Mouse (Mus musculus): ENCODE measurements around the gene Dnajb12. TPM values are rescaled to one million over a fixed set of nuclear protein-coding genes. Genes with fewer than 3 reads are reported as not detected.

Dnajb12 gene
- total and polyA plus RNA-seq, 3 experiments: 13.9 to 35.9 (median 21.5) TPM

GRCm38 (mm10) chr10:59918111-59918510 is 38.8 kb downstream of the Dnajb12 start (continued):
- TF ChIP-seq JUN (IDR thresholded peaks at IDR 0.05; ENCODE audit: insufficient read depth, low read depth, low read length) (0 out of 2 replicates have a peak, but pooled peaks have one; percentile 8), ZC3H11A (IDR thresholded peaks at IDR 0.05; ENCODE audit: low read depth, low read length) (no peak), MAFK (IDR thresholded peaks at IDR 0.05; ENCODE audit: insufficient replicate concordance, low read length) (no peak), MAX (IDR thresholded peaks at IDR 0.05; ENCODE audit: low read length) (no peak), ZMIZ1 (IDR thresholded peaks at IDR 0.05; ENCODE audit: low read depth, low read length) (no peak), E2F4 (IDR thresholded peaks at IDR 0.05; ENCODE audit: insufficient replicate concordance, low read depth, low read length) (no peak), NRF1 (IDR thresholded peaks at IDR 0.05; ENCODE audit: low read depth, low read length) (no peak)

DNA sequence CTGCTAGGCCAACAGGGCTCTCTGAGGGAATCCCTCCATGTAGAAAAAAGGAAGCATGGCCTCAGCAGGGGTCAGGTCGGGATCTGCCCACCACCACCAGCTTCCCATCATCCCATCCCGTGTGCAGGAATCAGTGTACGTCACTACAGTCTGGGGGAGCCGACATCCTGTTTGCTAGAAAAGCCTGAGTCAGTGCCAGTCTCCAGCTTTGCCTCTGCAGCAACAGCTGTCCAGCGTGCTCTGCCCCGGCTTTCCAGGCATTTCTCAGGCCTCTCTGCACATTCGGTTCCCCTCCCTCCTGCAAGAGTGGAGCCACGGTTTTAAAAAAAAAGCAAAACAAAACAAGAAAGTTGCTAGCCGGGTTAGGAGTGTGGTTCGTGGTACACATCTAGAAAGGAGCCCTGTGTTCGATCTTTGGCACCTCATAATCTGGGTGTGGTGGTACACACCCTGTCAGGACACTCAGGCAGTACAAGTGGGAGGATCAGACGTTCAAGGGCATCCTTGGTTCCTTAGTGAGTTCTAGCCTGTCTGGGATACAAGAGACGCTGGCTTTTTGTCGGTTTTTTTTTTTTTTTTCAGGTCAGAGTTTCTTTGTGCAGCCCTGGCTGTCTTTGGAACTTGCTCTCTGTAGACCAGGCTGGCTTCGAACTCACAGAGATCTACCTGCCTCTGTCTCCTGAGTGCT is 40.3 kb downstream of the Dnajb12 start:
- Histone ChIP-seq H3K27me3 (replicated peaks) (no peaks in the 10 kb centered on the region), H3K4me1 (ENCODE audit: control insufficient read depth in 1 of 2, insufficient read depth in 2 of 2) (peaks cover 13 to 50% of the 10 kb centered on the region in 2 experiments), H3K4me3 (replicated peaks in 1 of 3; ENCODE audit: low read depth in 2 of 3, low read length in 2 of 3, poor library complexity in 1 of 3) (no peak overlapping the region), H3K9ac (ENCODE audit: insufficient read depth, low read depth) (no peak overlapping the region), H3K36me3 (replicated peaks in 1 of 2; ENCODE audit: control insufficient read depth in 1 of 2, insufficient read depth in 1 of 2, low read length in 1 of 2) (no peaks in the 10 kb centered on the region), H3K4me2 (ENCODE audit: insufficient read depth, low read depth, poor library complexity, severe bottlenecking) (no peak overlapping the region), H3K79me2 (replicated peaks; ENCODE audit: control insufficient read depth, extremely low read depth, insufficient read depth, poor library complexity, severe bottlenecking) (no peaks in the 10 kb centered on the region), H3K27ac (ENCODE audit: insufficient read depth, low read depth) (no peak overlapping the region), H3K9me3 (replicated peaks; ENCODE audit: low read length) (no peaks in the 10 kb centered on the region)
- dilution Hi-C loops (cut with MboI; ENCODE audit: extremely low pct_ligation_motif_present, extremely low pct_unique_long_range_greater_than_20kb, low sequenced_read_pairs): no loop called here
- in situ Hi-C loops (cut with MboI; ENCODE audit: low pct_ligation_motif_present, low pct_unique_long_range_greater_than_20kb, low sequenced_read_pairs): loop anchor here (25.0 kb wide), 1 partner anchor 468 kb away; the partner anchor contains the start of gene Gm17455
- DNase-seq (ENCODE audit: extremely low read depth): no peak
- TF ChIP-seq ZNF384 (IDR thresholded peaks at IDR 0.05; ENCODE audit: low read depth, low read length) (peak; percentile 42; the same call in 1 of the 2 replicates), JUN (IDR thresholded peaks at IDR 0.05; ENCODE audit: insufficient read depth, low read depth, low read length) (no peak)

DNA sequence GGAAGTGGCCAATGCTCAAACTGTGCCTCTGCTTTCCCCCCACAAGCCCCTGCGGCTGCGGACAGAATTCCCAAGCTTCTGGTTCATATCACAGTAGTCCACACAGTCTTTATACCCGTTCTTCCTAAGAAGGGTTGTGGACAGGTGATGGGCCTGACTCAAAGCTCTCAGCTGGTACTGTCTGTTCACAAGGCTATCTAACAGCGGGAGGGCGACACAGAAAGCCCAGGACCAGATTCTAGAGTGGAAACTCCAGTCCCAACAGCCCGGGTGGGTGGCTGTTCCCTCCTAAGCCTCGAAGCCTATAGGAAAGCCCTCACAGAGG is 41.1 kb downstream of the Dnajb12 start:
- H3K4me1 ChIP-seq (ENCODE audit: control insufficient read depth in 1 of 2, insufficient read depth in 2 of 2): peaks cover 13 to 55% of the 10 kb centered on the region in 2 experiments
- no peaks in the 10 kb centered on the region for H3K36me3 ChIP-seq (replicated peaks in 1 of 2; ENCODE audit: control insufficient read depth in 1 of 2, insufficient read depth in 1 of 2, low read length in 1 of 2)
- no peaks in the 10 kb centered on the region for H3K79me2 ChIP-seq (replicated peaks; ENCODE audit: control insufficient read depth, extremely low read depth, insufficient read depth, poor library complexity, severe bottlenecking)
- peak overlapping the region; percentile 4 for H3K9ac ChIP-seq (ENCODE audit: insufficient read depth, low read depth)
- DNase-seq (ENCODE audit: extremely low read depth): no peak
- dilution Hi-C loops (cut with MboI; ENCODE audit: extremely low pct_ligation_motif_present, extremely low pct_unique_long_range_greater_than_20kb, low sequenced_read_pairs): no loop called here
- no peaks in the 10 kb centered on the region for H3K27me3 ChIP-seq (replicated peaks)
- TF ChIP-seq CTCF (conservative IDR thresholded peaks at IDR 0.05 in 1 of 2, IDR thresholded peaks at IDR 0.05 in 1 of 2; ENCODE audit: low read depth in 2 of 2, low read length in 2 of 2): no peak
- TF ChIP-seq TBP (conservative IDR thresholded peaks at IDR 0.05; ENCODE audit: low read depth, low read length): 0 out of 2 replicates have a peak, but pooled peaks have one; percentile 15
- H3K27ac ChIP-seq (ENCODE audit: insufficient read depth, low read depth): no peak overlapping the region
- H3K4me2 ChIP-seq (ENCODE audit: insufficient read depth, low read depth, poor library complexity, severe bottlenecking): peak overlapping the region; percentile 26
- no peaks in the 10 kb centered on the region for H3K9me3 ChIP-seq (replicated peaks; ENCODE audit: low read length)
- in situ Hi-C loops (cut with MboI; ENCODE audit: low pct_ligation_motif_present, low pct_unique_long_range_greater_than_20kb, low sequenced_read_pairs): loop anchor here (25.0 kb wide), 1 partner anchor 467 kb away; the partner anchor contains the start of gene Gm17455
- H3K4me3 ChIP-seq (replicated peaks in 1 of 3; ENCODE audit: low read depth in 2 of 3, low read length in 2 of 3, poor library complexity in 1 of 3): peak overlapping the region in 1 of 3 experiments; percentile 45
